Mouse (Mus musculus) left cerebral cortex, adult 2 months (tissue): ENCODE measurements at regions not wholly inside any gene's neighbourhood (a gene's known extent, or its start where the extent isn't known, plus 50 kb on each side); places are given as distances from the start of the nearest gene placed in this dataset.

Experiments used
- DNase-seq, 2 experiments: peaks; one replicate each; pipeline ENCODE4 v3.0.0; 2021 to 2022; ENCODE audit warnings: low spot score in 2 of 2, mixed read lengths in 1 of 2; ENCODE audit errors: extremely low spot score in 1 of 2
- H3K27ac ChIP-seq: fragments of 200-600 bp; 2 replicates; pipeline ENCODE4 v1.8.1; 2022
- H3K4me3 ChIP-seq: fragments of 200-600 bp; 2 replicates; pipeline ENCODE4 v1.8.1; 2022
- CTCF ChIP-seq: fragments of 200-600 bp; IDR thresholded peaks from 2 replicates; pipeline ENCODE4 v1.8.1; 2022; ENCODE audit warnings: antibody characterized with exemption, mild to moderate bottlenecking, moderate library complexity
- intact Hi-C: fragments of 180-260 bp; cut with DNase I; formaldehyde crosslinking; loops from one replicate; pipeline ENCODE4 v1.15.1; 2025

GRCm38 (mm10) chr7:137766721-137767120 is 329.3 kb downstream of the Glrx3 start:
- no peak overlapping the region for H3K4me3 ChIP-seq
- no peak for DNase-seq
- intact Hi-C loops = no loop called here
- TF ChIP-seq CTCF = no peak
- H3K27ac ChIP-seq = no peak overlapping the region

- no peak for TF ChIP-seq CTCF
- H3K4me3 ChIP-seq = no peak overlapping the region
- DNase-seq = no peak
- H3K27ac ChIP-seq = no peak overlapping the region
- intact Hi-C loops = no loop called here
These were observed 335.9 kb downstream of the Glrx3 start for GRCm38 (mm10) chr7:137773051-137773964.

- no peak for DNase-seq
- H3K27ac ChIP-seq = no peak overlapping the region
- intact Hi-C loops = no loop called here
- TF ChIP-seq CTCF = no peak
- no peak overlapping the region for H3K4me3 ChIP-seq
These were observed 336.5 kb downstream of the Glrx3 start for GRCm38 (mm10) chr7:137773965-137774310.

DNA sequence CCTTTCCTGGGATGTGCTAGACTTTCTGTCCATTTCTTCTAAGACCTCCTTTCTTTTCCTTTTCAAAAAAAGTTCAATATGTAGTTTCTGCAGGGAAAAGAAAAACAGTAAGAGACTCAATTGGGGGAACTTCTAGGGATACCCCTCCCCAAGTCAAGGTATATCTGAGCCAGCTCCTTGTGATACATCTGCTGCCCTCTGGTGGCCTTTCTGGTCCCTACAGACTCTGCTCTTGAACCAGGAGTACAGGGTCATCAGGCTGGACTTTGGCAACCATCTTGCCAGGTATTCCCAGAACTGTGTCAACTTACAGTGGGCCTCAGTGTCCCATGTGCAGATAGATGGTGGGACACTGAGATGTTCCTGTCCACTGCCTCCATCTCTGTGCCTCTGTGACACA is 346.5 kb downstream of the Glrx3 start:
- peak in 1 of 2 experiments; percentile 26 for DNase-seq
- intact Hi-C loops = loop anchor here (1.0 to 10.0 kb wide), 2 partner anchors 181 to 301 kb away; no protein-coding TSS in a partner anchor

GRCm38 (mm10) chr7:137805361-137805760 is 367.9 kb downstream of the Glrx3 start:
- peak in 1 of 2 experiments; percentile 15 for DNase-seq
- Histone ChIP-seq H3K27ac (no peak overlapping the region), H3K4me3 (no peak overlapping the region)
- intact Hi-C loops = no loop called here
- TF ChIP-seq CTCF = no peak

More for the DNA sequence above, 346.5 kb downstream of the Glrx3 start:
- H3K27ac ChIP-seq = no peak overlapping the region
- no peak overlapping the region for H3K4me3 ChIP-seq
- TF ChIP-seq CTCF = peak; percentile 61

GRCm38 (mm10) chr7:137812839-137813238 is 375.4 kb downstream of the Glrx3 start:
- Histone ChIP-seq H3K27ac (no peak overlapping the region), H3K4me3 (no peak overlapping the region)
- DNase-seq = peak in 1 of 2 experiments; percentile 21
- intact Hi-C loops = no loop called here
- TF ChIP-seq CTCF = no peak

DNA sequence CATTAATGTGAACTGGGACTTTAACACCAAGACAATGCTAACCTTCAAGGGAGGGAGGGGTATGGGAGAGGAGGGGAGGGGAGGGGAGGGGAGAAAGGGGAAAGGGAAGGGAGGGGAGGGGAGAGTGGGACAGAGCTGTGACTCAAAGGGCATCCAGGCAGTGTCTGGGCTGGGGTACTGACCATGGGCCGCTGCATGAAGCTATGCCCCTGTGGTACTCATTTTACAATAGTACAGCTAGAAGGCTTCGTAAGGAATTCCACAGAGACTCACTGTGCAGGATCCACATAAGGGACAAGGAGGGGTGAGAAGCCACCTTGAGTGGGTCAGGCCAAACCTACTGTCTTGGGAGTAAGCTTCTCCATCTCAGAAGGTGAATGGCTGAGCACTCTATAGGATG is 403.1 kb downstream of the Glrx3 start:
- intact Hi-C loops = no loop called here
- no peak for DNase-seq
- TF ChIP-seq CTCF = no peak
- Histone ChIP-seq H3K27ac (no peak overlapping the region), H3K4me3 (no peak overlapping the region)

GRCm38 (mm10) chr7:137841044-137841443 is 403.6 kb downstream of the Glrx3 start:
- no peak overlapping the region for H3K27ac ChIP-seq
- intact Hi-C loops = no loop called here

DNA sequence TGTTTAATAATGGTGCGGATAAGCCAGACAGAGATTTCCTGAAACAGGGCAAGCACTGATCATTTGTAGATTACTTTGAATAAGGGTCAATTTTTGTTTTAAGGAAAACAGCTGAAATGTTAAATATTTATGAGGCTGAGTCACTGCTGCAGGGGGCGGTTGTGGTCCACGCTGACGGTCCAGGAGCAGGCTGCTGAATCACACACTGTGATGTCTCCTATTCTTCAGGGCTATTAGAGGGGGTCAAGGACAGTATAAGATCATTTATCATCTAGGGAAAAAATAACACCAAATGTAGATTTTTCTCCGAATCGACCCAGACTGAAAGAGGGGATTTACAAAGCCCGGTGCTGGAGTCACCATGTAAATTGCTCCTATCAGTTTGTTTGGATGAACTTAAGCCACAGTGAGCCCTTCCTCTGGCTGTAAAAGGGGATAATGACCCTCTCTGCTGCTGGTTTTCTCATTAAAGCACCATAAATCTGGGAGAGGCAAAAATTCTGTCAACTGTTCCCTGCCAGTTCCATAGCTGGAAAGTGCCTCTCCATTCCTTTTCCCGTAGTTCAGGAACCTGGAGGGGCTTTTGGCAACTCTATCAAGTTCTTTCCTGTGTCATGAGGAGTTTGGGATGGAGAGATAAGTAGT is 404.2 kb downstream of the Glrx3 start:
- no peak for DNase-seq
- intact Hi-C loops = no loop called here
- H3K4me3 ChIP-seq = no peak overlapping the region
- no peak; the same call in 1 of the 2 replicates for TF ChIP-seq CTCF
- no peak overlapping the region for H3K27ac ChIP-seq

More at GRCm38 (mm10) chr7:137841044-137841443, 403.6 kb downstream of the Glrx3 start:
- H3K4me3 ChIP-seq = no peak overlapping the region
- no peak for TF ChIP-seq CTCF
- DNase-seq = no peak

GRCm38 (mm10) chr7:137847856-137848255 is 410.4 kb downstream of the Glrx3 start:
- H3K27ac ChIP-seq = no peak overlapping the region
- no peak for DNase-seq
- intact Hi-C loops = no loop called here

GRCm38 (mm10) chr7:137851061-137851460 is 413.6 kb downstream of the Glrx3 start:
- no peak for TF ChIP-seq CTCF
- no peak for DNase-seq
- Histone ChIP-seq H3K4me3 (no peak overlapping the region), H3K27ac (no peak overlapping the region)
- intact Hi-C loops = no loop called here

More at GRCm38 (mm10) chr7:137847856-137848255, 410.4 kb downstream of the Glrx3 start:
- no peak for TF ChIP-seq CTCF
- H3K4me3 ChIP-seq = no peak overlapping the region

- intact Hi-C loops = no loop called here
- no peak for DNase-seq
- Histone ChIP-seq H3K27ac (no peak overlapping the region), H3K4me3 (no peak overlapping the region)
- TF ChIP-seq CTCF = no peak
These were observed 422.3 kb downstream of the Glrx3 start for GRCm38 (mm10) chr7:137859681-137860080.
